Mouse (Mus musculus): Measurements from ENCODE around the gene Fbxl5. TPM values are rescaled to one million over a fixed set of nuclear protein-coding genes. Genes with fewer than 3 reads are reported as not detected.

Fbxl5 gene
- polyA plus RNA-seq, 1 experiment from 2014 or later = 72.5 TPM

GRCm38 (mm10) chr5:43778583-43778982 lies 42.9 kb downstream of the Fbxl5 start:
- peaks cover 21% of the 10 kb centered on the region for H3K4me1 ChIP-seq (replicated peaks; ENCODE audit: control insufficient read depth, insufficient read depth, low read length)
- H3K4me3 ChIP-seq (ENCODE audit: low read length) = no peak overlapping the region
- H3K4me2 ChIP-seq (ENCODE audit: low read depth, low read length) = no peak overlapping the region
- H3K9ac ChIP-seq (ENCODE audit: low read length) = no peak overlapping the region
- H3K27me3 ChIP-seq (ENCODE audit: control insufficient read depth, insufficient read depth, low read depth, low read length) = no peaks in the 10 kb centered on the region
- no peak overlapping the region for H3K27ac ChIP-seq (ENCODE audit: low read length)
- no peaks in the 10 kb centered on the region for H3K9me3 ChIP-seq (ENCODE audit: control insufficient read depth, low read length)
- no peaks in the 10 kb centered on the region for H3K36me3 ChIP-seq (ENCODE audit: control insufficient read depth, insufficient read depth, low read length)
- WGBS = 90% methylated on average over 3 of the region's 3 CpGs
- ATAC-seq (ENCODE audit: low read depth) = no peak

- Histone ChIP-seq H3K27ac (ENCODE audit: low read length) (peak overlapping the region; percentile 66), H3K36me3 (ENCODE audit: control insufficient read depth, insufficient read depth, low read length) (no peaks in the 10 kb centered on the region), H3K4me2 (ENCODE audit: low read depth, low read length) (no peak overlapping the region), H3K27me3 (ENCODE audit: control insufficient read depth, insufficient read depth, low read depth, low read length) (no peaks in the 10 kb centered on the region), H3K4me1 (replicated peaks; ENCODE audit: control insufficient read depth, insufficient read depth, low read length) (peaks cover 18% of the 10 kb centered on the region), H3K4me3 (ENCODE audit: low read length) (no peak overlapping the region), H3K9me3 (ENCODE audit: control insufficient read depth, low read length) (no peaks in the 10 kb centered on the region), H3K9ac (ENCODE audit: low read length) (no peak overlapping the region)
- WGBS = 32% methylated on average over 1 of the region's 1 CpGs
- ATAC-seq (ENCODE audit: low read depth) = no peak; the same call in 1 of the 2 replicates
These were observed 44.4 kb downstream of the Fbxl5 start for GRCm38 (mm10) chr5:43776993-43777392.

- Histone ChIP-seq H3K4me3 (ENCODE audit: low read length) (no peak overlapping the region), H3K9ac (ENCODE audit: low read length) (no peak overlapping the region), H3K36me3 (ENCODE audit: control insufficient read depth, insufficient read depth, low read length) (no peaks in the 10 kb centered on the region), H3K4me1 (replicated peaks; ENCODE audit: control insufficient read depth, insufficient read depth, low read length) (peaks cover 18% of the 10 kb centered on the region), H3K4me2 (ENCODE audit: low read depth, low read length) (no peak overlapping the region), H3K27me3 (ENCODE audit: control insufficient read depth, insufficient read depth, low read depth, low read length) (no peaks in the 10 kb centered on the region), H3K27ac (ENCODE audit: low read length) (peak overlapping the region; percentile 66), H3K9me3 (ENCODE audit: control insufficient read depth, low read length) (no peaks in the 10 kb centered on the region)
- ATAC-seq (ENCODE audit: low read depth) = peak; percentile 89
These were observed 45.0 kb downstream of the Fbxl5 start for GRCm38 (mm10) chr5:43776407-43776806.

- peaks cover 20% of the 10 kb centered on the region for H3K36me3 ChIP-seq (ENCODE audit: control insufficient read depth, insufficient read depth, low read length)
- no peak overlapping the region for H3K4me3 ChIP-seq (ENCODE audit: low read length)
- no peak overlapping the region for H3K4me2 ChIP-seq (ENCODE audit: low read depth, low read length)
- H3K9me3 ChIP-seq (ENCODE audit: control insufficient read depth, low read length) = no peaks in the 10 kb centered on the region
- WGBS = 80% methylated on average over 3 of the region's 3 CpGs
- no peak for ATAC-seq (ENCODE audit: low read depth)
- no peak overlapping the region for H3K9ac ChIP-seq (ENCODE audit: low read length)
- H3K27ac ChIP-seq (ENCODE audit: low read length) = no peak overlapping the region
- H3K27me3 ChIP-seq (ENCODE audit: control insufficient read depth, insufficient read depth, low read depth, low read length) = no peaks in the 10 kb centered on the region
- H3K4me1 ChIP-seq (replicated peaks; ENCODE audit: control insufficient read depth, insufficient read depth, low read length) = peaks cover 2% of the 10 kb centered on the region; the same call in 1 of the 2 replicates
These were observed 49.9 kb downstream of the Fbxl5 start for GRCm38 (mm10) chr5:43771555-43771954.

- Histone ChIP-seq H3K9me3 (ENCODE audit: control insufficient read depth, low read length) (no peaks in the 10 kb centered on the region), H3K9ac (ENCODE audit: low read length) (no peak overlapping the region), H3K36me3 (ENCODE audit: control insufficient read depth, insufficient read depth, low read length) (peaks cover 20% of the 10 kb centered on the region), H3K27ac (ENCODE audit: low read length) (no peak overlapping the region), H3K4me1 (replicated peaks; ENCODE audit: control insufficient read depth, insufficient read depth, low read length) (0 out of 2 replicates have a peak, but pooled peaks cover 2% of the 10 kb centered on the region), H3K4me2 (ENCODE audit: low read depth, low read length) (no peak overlapping the region), H3K27me3 (ENCODE audit: control insufficient read depth, insufficient read depth, low read depth, low read length) (no peaks in the 10 kb centered on the region), H3K4me3 (ENCODE audit: low read length) (no peak overlapping the region)
- no peak for ATAC-seq (ENCODE audit: low read depth)
- WGBS = 83% methylated on average over 3 of the region's 3 CpGs
These were observed 50.7 kb downstream of the Fbxl5 start for GRCm38 (mm10) chr5:43770618-43771354.

- H3K27me3 ChIP-seq (ENCODE audit: control insufficient read depth, insufficient read depth, low read depth, low read length) = no peaks in the 10 kb centered on the region
- H3K9ac ChIP-seq (ENCODE audit: low read length) = no peak overlapping the region
- H3K9me3 ChIP-seq (ENCODE audit: control insufficient read depth, low read length) = no peaks in the 10 kb centered on the region
- H3K36me3 ChIP-seq (ENCODE audit: control insufficient read depth, insufficient read depth, low read length) = peaks cover 8% of the 10 kb centered on the region
- no peak overlapping the region for H3K4me2 ChIP-seq (ENCODE audit: low read depth, low read length)
- H3K27ac ChIP-seq (ENCODE audit: low read length) = no peak overlapping the region
- 0 out of 2 replicates have a peak, but pooled peaks cover 3% of the 10 kb centered on the region for H3K4me1 ChIP-seq (replicated peaks; ENCODE audit: control insufficient read depth, insufficient read depth, low read length)
- no peak overlapping the region for H3K4me3 ChIP-seq (ENCODE audit: low read length)
- no peak for ATAC-seq (ENCODE audit: low read depth)
- WGBS = 72% methylated on average over 3 of the region's 3 CpGs
These were observed 72.3 kb downstream of the Fbxl5 start for GRCm38 (mm10) chr5:43749092-43749491.

DNA sequence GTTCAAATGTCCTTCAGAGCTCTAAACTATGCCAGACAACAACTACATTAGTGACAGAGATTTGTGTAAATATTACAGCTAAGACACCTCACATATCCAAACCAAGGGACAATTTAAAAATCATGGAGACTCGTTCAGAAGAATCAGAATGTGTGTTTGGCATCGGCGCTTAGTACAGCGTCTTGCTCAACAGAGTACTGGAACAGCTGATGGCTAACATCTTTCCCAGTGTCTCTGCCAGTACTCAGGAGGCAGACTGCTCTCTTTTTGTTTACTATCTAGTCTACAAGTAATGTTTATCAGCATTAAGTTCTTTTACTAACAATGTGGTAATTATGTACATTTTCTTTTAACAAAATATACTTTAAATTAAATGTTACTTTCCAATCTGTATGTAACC lies 73.4 kb downstream of the Fbxl5 start:
- Histone ChIP-seq H3K4me1 (replicated peaks; ENCODE audit: control insufficient read depth, insufficient read depth, low read length) (0 out of 2 replicates have a peak, but pooled peaks cover 3% of the 10 kb centered on the region), H3K27me3 (ENCODE audit: control insufficient read depth, insufficient read depth, low read depth, low read length) (no peaks in the 10 kb centered on the region), H3K9me3 (ENCODE audit: control insufficient read depth, low read length) (no peaks in the 10 kb centered on the region), H3K27ac (ENCODE audit: low read length) (no peak overlapping the region), H3K36me3 (ENCODE audit: control insufficient read depth, insufficient read depth, low read length) (peaks cover 10% of the 10 kb centered on the region; the same call in 1 of the 2 replicates), H3K9ac (ENCODE audit: low read length) (no peak overlapping the region), H3K4me2 (ENCODE audit: low read depth, low read length) (no peak overlapping the region), H3K4me3 (ENCODE audit: low read length) (no peak overlapping the region)
- 67% methylated on average over 4 of the region's 4 CpGs for WGBS
- ATAC-seq (ENCODE audit: low read depth) = no peak

DNA sequence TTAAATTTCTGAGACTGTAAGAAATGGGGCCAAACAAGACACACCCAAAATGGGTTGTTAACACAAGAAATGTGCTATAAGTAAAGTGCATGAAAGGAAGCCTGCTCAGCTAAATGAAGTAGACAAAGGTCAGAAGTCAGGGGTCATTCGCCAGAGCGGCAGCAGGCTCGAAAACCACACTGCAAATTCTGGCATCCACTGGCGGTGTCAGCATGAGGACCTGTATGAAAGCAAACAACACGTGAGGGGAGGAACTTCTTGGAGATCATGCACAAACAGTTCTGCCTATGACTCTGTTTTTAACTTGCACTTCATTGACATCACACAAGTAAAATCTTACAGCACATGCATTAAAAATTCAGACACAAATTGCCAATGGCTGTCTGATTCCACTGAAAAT lies 76.3 kb downstream of the Fbxl5 start:
- Histone ChIP-seq H3K4me3 (ENCODE audit: low read length) (no peak overlapping the region), H3K9me3 (ENCODE audit: control insufficient read depth, low read length) (no peaks in the 10 kb centered on the region), H3K36me3 (ENCODE audit: control insufficient read depth, insufficient read depth, low read length) (peaks cover 7% of the 10 kb centered on the region), H3K4me2 (ENCODE audit: low read depth, low read length) (no peak overlapping the region), H3K27ac (ENCODE audit: low read length) (no peak overlapping the region), H3K27me3 (ENCODE audit: control insufficient read depth, insufficient read depth, low read depth, low read length) (no peaks in the 10 kb centered on the region), H3K9ac (ENCODE audit: low read length) (no peak overlapping the region), H3K4me1 (replicated peaks; ENCODE audit: control insufficient read depth, insufficient read depth, low read length) (0 out of 2 replicates have a peak, but pooled peaks cover 3% of the 10 kb centered on the region)
- no peak for ATAC-seq (ENCODE audit: low read depth)
- 30% methylated on average over 5 of the region's 5 CpGs for WGBS

DNA sequence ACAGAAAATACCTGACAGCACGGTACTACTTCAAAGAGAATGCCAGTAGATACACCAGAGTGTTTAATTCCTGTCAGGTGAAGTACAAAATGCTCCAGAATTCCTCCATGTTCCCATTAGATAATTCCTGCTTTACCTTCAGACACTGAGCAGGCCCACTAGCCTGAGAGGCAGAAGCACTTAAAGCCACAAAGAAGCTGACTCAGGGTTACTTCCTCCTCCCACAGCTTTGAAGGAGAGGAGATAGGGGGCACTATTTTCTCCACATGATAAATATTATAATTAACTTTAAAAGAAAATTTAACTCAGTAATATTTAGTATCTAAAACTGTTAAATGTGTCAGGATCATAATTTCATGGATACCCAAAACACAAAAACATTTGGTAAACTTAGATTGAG lies 77.3 kb downstream of the Fbxl5 start:
- no peak overlapping the region for H3K27ac ChIP-seq (ENCODE audit: low read length)
- no peaks in the 10 kb centered on the region for H3K9me3 ChIP-seq (ENCODE audit: control insufficient read depth, low read length)
- ATAC-seq (ENCODE audit: low read depth) = no peak
- peaks cover 7% of the 10 kb centered on the region for H3K36me3 ChIP-seq (ENCODE audit: control insufficient read depth, insufficient read depth, low read length)
- H3K27me3 ChIP-seq (ENCODE audit: control insufficient read depth, insufficient read depth, low read depth, low read length) = no peaks in the 10 kb centered on the region
- no peak overlapping the region for H3K4me2 ChIP-seq (ENCODE audit: low read depth, low read length)
- no peak overlapping the region for H3K4me3 ChIP-seq (ENCODE audit: low read length)
- H3K4me1 ChIP-seq (replicated peaks; ENCODE audit: control insufficient read depth, insufficient read depth, low read length) = 0 out of 2 replicates have a peak, but pooled peaks cover 3% of the 10 kb centered on the region
- WGBS = 61% methylated on average over 1 of the region's 1 CpGs
- no peak overlapping the region for H3K9ac ChIP-seq (ENCODE audit: low read length)
